Mouse (Mus musculus): Measurements from ENCODE around the gene Emilin3.

Gene Emilin3

DNA sequence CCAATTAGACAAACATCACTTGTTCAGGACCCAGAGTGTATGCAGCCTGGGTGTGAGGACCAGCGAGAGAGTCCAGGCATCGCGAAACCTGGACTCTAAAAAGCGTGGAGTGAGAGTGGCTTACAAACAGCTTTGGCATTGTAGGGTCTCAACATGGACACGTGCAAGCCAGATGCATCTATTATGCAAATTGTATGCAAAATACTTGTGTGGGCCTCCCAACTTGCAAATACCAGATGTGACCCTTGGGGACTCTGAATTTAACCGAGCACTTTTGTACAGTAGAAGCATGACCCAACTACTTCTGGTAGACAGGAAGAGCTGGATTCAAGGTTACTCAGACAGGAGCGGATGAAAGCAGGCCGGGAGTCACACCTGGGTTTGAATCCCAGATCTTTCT lies 4.6 kb upstream of the Emilin3 start:
- DNase-seq (ENCODE audit: low spot score) = no peak

DNA sequence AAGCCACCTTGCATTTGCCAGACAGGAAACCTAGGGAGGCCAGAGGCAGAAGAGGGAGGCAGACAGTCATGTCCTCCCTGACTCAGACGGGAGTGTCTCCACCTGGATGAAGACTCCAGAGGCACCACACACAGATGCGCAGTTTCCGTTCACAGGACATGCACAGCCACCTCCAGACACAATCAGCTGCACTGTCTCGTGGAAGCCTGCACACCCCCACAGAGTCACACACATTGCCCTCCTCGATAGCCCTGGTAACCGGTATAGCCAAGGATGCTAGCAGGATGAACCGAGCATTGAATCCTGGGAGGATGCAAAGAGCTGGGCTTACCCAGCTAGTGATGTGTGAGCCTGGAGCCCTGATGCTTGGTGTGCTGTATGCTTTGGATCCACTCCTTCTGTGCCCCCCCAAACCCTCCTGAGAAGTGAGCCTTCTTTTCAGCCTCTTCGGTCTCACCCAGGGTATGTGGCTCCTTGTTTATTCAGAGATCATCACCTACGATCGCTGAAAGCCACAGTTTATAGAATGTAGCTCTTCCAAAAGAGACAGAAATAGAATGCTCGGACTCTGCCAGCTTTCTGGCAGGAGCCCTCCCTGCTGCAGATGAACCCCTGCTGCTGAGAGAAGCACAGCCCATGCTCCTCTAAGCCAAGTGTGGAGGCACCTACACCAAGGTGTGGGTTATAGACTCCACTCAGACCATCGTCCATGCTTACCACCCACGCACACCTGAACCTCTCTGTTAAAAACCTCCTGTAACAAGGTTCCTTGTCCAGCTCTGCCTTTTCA lies 3.9 kb upstream of the Emilin3 start:
- DNase-seq (ENCODE audit: low spot score) = no peak

DNA sequence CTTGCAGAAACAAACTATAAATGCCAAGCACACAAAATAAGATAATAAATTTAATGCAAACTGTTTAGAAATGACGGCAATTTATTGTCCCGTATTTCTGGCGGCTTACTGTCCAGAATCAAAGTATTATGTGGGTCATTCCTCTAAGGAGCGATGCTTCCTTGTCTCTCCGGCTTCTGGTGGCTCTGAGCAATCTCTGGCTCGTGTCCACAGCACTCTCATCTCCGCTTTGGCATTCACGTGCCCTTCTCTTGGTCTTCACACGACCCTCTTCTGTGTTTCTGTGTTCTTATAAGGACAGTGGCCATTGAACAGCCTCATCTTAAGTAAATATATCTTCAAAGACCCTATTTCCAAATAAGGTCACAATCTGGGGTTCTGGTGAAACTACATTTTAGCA lies 2.5 kb upstream of the Emilin3 start:
- DNase-seq (ENCODE audit: low spot score) = no peak

DNA sequence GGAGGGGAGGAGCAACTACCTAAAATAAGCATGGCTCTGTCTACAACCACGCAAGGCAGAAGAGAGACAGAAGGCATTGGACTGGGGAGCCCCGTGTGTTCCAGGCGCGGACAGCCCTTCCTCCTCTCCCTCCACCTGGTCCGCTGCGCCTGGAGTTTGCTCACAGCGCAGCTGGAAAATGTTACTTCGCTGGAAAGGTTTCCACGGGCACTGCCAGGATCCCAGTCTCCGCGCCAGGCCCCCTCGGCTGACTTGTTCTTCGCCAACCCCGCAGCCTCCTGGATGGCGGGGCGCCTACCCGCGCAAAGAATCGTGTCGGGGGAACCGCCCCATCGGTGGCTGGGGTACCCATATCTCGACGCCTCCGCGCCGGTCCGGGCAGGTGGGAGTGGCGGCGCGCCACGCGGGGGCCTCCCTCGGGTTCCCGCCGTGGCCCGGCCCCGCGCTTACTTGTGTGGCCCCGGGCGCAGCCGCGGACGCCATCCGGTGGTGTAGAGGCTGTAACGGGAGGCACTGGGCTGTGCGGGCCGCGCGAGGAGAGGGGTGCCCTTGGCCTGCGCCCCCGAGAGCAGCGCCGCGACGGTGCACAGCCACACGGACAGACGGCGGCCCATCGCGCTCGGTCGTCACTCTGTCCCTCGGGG lies 448 bp downstream of the Emilin3 start:
- peak; percentile 22 for DNase-seq (ENCODE audit: low spot score)

DNA sequence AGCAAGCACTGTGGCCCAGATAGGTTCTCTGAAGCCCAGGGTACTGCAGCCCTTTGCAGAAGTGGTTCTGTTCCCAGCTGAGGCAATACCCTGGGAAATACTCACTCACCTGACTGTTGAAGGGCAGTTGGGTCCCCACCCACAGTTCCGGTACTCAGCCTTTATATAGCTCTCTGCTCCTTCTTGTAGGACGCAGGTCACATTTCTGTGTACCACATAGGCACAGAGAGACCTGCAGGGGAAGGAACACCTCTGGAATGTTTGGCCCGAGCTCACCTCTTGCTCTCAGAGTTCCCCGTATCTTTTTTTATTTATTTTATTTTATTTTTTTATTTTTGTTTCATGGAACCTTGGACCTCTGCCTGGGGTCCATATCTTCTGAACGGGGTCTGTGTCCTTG lies 1.5 kb downstream of the Emilin3 start:
- no peak for DNase-seq (ENCODE audit: low spot score)

DNA sequence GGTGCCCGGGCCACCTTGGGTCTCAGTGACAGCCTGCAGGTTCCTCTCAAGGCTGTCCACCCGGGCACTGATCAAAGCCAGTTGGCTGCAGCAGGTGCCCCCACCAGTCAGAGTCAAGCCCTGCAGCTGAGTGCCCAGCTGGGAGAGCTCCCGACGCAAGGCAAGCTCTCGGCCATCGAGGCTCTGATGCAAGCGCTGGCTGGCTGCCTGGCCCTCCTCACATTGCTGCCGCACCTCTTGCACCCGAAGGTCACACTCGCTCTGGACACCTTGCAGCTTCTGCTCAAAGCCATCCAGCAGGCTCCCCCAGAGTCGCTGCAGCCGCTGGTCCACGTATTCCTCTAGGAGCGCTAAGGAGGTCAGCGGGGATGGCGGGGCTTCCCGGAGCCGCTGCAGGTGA lies 3.5 kb downstream of the Emilin3 start:
- no peak for DNase-seq (ENCODE audit: low spot score)

DNA sequence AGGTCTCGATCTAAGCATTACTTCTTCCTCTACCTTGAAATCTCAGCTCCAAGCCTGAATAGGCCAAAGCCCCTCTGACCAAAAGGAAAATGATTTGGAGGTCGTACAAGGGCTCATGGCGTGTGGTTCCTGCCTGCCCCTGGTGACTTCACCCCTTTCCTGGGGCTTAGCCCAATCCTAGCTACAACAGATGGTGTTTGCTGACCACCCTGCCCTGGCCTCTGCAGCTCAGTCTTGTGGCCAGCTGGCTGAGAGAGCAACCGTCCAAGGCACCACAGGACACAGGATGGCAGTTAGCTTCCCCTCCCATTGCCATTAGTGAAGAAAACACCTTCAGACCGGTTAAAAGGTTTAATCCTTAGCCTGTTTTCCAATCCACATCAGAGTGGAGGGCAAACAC lies 6.0 kb downstream of the Emilin3 start:
- no peak for DNase-seq (ENCODE audit: low spot score)

DNA sequence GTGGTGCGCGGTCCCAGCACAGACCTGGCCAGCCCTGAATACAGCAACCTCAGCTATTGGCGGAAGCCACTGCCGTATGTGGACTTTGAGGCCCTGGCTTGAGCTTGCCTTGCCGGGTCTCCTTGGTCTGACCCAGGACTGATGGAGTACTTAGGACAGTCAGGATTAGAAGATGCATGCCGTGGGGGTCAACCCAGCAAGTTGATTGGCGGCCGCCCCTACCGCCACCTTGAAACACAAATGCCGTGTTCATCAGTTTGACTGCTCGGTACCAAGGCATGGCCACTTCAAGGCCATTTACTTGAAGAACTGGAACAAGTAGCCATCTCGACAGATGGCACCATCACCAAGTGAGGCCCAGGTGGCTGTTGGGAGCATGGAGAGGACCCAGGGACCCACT lies 6.8 kb downstream of the Emilin3 start:
- no peak for DNase-seq (ENCODE audit: low spot score)

DNA sequence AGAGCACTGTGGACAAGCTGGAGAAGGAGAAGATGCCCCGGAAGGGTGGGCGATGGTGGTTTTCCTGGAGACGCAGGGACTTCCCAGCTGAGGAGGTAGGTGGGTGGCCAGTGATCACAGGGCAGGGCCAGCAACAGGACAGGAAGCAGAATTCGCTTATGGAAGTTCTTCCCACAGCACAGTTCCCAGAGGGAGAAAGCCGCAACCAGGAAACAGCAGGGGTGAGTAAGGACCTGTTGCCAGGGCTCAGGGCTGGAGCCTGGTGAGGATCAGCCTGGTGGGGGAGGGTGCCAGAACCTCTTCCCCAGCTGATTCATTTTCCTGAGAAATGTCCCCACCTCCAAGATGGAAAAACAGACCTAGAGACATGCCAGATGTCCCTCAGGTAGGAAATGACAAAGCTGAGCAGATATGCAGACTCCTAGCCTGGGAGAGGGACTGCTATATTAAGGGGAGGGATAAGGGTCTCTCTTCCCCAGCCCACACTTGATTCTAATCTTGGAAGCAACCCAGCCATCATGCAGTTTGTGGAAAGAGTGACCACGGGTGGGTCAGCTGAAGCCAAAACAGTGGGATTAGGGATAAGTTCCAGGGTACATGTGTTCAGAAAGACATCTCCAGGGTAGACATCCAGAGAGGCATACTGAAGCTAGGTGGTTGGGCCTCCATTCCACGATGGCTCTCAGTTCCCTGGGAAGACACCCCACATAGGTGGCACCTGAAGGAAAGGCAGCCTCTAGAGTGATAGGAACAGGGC lies 10.3 kb downstream of the Emilin3 start:
- DNase-seq (ENCODE audit: low spot score) = no peak

DNA sequence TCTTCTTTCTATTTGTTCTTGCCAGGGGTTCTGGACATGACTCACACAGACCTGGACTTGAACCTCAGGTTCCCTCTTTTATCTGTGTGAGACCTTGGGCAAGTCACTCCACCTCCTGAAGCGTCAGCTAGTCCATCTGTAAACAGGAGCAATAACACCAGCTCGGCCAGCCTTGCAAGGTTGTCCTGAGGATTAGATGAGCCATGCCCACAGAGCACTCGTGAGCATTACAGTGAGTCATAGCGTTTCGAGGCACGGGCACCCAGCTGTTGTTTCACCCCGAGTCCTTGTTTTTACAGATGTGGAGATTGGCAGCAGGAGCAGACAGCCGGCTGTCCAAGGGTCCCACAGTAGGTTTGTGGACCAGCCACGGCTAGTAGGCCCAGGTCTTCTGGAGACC lies 20.4 kb downstream of the Emilin3 start:
- DNase-seq (ENCODE audit: low spot score) = no peak

DNA sequence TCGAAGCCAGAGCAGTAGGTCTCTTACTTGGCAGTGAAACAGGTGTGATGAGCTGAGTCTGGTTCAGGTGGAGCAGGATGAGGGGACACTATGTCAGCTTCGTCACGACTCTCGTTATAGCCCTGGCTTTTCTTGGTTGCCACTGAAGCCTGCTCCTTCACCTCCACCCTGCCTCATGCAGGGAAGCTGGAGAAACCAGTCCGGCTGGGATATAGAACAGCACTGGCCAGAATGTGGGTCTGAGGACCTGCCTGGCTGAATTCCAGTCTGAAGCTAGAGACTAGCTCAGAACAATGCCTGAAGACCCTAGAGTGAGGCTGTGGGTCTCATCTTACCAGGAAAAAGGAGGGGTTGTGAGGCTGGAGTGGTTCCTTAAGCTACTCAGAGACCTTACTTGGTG lies 21.1 kb downstream of the Emilin3 start:
- no peak for DNase-seq (ENCODE audit: low spot score)

DNA sequence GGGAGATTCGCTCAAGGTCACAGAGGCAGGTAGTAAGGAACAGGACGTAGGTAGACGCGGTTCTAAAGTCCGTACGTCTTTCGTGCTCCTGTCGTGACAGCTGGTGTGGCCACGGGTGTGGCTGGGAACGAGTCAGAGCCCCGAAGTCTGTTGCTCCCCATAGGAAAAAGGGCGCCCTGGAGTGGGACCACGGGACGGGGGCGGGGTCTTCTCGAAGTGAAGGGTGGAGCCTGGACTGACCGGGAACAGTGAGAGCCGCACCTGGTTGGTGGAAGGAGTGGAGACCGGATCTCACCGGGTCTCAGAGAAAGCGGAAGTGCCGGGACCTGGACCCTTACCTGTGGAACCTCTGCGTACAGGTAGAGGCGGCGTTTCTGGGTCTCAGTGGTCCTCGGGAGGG lies 24.3 kb downstream of the Emilin3 start:
- peak; percentile 56 for DNase-seq (ENCODE audit: low spot score)

DNA sequence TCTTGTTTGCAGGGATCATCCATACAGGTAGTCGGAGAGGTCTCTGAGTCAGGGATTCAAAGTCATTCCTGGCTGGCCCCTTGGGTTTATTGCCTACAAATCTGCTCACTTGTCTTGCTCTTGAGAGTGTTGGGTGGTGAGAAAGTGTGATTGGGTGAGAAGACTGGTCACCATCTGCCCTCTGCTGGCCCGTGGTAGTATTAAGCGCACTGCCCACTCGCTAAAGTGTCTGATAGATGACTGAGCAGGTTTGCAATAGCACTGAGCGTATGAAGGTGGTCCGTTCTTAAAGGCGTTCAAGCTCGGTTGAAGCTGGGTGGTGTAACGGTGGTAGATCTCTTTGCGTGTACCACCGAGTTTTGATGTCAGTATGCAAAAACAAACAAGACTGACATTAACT lies 24.8 kb downstream of the Emilin3 start:
- peak; percentile 92 for DNase-seq (ENCODE audit: low spot score)

DNA sequence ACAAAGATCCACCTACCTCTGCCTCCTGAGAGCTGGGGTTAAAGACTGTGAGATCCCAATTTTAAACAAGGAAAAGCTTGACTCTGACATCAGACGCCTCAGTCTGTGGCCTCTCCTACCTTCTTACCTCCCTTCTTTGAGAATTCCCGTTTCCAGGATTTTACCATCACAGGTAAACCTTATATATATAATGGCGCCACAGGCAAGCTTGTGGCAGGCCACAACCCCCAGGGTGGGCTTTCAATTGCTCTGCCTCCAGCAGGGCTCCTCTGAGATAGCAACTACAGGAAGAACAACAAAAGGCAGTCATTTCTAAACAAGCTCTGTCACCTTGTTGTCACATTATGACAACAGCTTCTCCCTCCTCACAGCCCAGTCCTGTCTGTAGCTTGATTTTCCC lies 25.9 kb downstream of the Emilin3 start:
- DNase-seq (ENCODE audit: low spot score) = no peak

DNA sequence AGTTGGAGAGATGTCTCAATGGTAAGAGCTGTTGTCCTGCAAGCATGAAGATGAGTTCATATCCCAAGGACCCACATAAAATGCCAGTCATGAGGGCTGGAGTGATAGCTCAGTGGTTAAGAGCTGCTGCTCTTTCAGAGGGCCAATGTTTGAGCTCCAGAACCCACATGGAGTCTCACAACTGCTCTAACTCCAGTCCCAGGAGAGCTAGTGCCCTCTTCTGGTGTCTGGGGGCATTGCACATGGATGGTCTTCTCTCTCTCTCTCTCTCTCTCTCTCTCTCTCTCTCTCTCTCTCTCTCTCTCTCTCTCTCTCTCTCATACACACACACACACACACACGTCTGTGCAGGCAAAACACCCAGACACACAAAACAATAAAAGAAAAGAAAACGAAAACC lies 27.3 kb downstream of the Emilin3 start:
- peak; percentile 82 for DNase-seq (ENCODE audit: low spot score)

DNA sequence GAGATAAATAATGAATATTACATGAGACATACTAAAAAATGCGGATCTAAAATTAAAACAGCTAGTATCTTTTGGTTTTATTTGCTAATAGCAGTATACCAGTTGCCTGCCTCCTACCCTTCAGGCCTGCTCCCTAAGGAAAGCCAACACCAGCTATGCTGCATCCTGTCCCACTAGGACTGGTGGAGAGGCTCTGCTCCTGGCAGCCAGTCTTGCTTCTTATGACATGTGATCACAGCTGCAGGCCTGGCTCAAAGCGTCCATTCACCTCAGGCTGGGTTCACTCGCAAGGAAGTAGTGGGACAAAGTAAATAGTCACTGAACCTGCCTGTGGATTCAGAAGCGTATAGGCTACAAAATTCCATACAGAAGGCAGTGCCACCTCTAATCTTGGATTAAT lies 28.2 kb downstream of the Emilin3 start:
- DNase-seq (ENCODE audit: low spot score) = no peak

DNA sequence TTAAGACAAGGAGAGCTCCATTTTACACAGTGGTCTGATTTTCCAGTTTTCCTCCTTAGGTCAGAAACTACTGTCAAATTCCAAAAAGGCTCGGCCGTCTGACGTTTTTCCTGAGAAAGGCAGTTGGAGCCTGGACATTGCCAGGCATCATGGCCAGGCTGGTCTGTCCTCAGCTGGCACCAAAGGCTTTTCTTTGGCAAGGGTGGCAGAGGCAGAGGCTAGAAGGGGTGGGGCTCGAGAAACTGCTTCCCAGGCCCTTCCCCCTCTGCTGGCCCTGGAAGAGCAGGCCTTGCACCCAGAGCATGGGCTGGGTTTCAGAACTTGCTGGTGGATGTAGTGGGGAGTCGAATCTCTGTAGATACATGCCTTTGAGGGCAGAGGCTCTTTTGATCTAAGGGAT lies 29.7 kb downstream of the Emilin3 start:
- DNase-seq (ENCODE audit: low spot score) = no peak

DNA sequence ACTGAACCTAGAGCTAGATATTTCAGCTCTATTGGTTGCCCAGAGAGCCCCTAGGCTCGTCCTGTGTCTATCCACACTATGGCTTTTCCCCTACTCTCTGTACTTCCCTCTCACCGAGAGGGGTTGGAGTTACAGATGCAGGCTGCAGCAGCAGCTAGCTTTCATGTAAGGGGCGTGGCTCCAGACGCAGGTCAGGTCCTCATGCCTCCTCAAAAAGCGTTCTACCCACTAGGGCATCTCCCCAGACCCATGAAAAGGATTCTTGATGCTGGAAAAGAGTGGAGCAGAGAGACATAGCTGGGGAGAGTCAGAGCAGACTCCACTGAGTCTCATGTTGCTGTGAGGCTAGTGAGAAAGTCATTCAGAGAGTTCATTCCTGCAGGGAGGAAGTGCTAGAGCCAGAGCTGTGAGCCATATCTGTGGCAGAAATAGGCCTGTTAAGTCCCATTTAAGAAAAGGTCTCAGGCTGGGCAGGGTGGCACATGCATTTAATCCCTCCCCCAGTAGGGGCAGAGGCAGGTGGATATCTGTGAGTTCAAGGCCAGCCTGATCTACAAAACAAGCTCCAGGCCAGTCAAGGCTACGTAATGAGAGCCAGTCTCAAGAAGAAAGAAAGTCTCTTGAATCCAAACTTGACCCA lies 30.5 kb downstream of the Emilin3 start:
- no peak for DNase-seq (ENCODE audit: low spot score)

DNA sequence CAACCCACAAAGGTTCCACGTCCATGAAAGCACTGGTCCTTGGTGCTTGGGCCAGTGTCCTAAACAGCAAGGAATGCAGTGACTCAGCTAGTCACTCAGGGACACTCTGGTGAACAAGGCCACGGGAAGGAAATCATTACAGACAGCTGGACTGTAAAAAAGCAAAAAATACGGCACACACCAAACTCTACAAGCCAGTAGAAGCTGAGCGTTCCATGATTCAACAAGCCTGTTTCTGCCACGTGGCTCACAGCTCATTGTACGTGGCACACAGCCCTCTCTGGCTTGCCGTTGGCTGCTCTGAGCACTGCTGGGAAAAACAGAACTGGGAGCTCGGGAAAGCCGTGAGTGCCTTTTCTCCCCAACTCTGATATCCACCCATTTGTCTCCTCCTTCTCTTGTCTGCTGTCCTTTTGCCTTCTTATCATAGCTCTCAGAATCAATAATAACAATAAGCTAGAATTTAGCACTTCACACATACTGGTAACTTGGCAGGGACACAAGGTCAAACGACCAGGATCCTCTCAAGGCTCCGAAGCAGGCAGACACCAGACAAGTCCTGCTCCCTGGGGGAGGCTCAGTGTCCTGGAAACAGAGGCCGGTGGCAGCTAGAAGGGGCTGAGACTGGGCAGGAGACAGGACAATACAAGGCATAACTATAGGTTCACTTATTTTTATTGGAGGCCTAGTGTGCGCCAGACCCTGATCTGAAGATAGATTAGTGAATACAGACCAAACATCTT lies 31.5 kb downstream of the Emilin3 start, which contains the start of gene Lpin3:
TSS of gene Lpin3 (plus strand) at position 218 of the 743 bp plus-strand sequence.
- no peak for DNase-seq (ENCODE audit: low spot score)

DNA sequence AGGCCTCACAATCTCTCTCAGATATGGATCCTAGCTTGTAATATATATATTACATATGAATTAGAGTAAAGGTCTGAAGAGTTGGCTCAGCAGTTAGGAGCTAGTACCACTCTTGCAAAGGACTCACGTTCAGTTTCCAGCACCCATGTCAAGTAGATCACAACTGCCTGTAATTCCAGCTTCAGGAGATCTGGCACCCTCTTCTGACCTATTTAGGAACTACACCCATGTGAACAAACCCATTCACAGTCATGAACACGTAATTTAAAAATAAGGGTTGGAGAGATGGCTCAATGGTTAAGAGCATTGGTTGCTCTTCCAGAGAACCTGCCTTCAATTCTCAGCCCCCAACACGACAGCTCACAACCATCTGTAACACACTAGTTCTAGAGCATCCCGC lies 36.0 kb downstream of the Emilin3 start:
- DNase-seq (ENCODE audit: low spot score) = no peak

DNA sequence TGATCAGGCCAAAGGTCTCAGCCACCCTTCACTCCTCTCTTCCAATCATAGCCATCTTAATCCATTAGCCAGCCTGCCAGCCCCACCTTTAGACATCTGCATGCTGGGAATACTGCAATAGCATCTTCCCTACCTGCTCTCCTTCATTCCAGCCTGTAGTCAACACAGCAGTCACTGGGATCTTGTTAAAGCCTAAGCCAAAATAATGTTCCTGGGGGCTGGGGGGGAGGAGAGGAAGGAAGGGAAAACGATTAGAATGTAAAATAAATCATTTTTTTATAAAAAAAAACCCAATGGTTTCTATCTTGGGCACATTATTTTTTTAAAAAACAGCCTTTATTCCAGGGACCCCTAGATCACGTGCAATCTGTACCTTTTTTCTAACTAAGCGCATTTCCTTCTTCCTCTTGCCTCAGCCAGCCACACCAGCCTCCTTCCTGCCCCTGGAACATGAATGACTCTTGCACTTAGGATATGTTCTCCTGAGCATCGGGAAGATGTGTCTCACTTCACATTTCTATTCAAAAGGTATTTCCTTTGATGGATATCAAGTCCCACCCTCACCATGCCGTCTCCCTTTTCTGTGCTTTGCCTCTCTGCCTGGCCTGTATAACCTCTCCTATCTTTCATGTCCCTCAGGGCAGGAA lies 37.8 kb downstream of the Emilin3 start:
- no peak for DNase-seq (ENCODE audit: low spot score)

All from embryo, embryonic 10.5 days (tissue).